Mouse (Mus musculus) heart, postnatal 14 days (tissue): Measurements from ENCODE around the gene Ffar2. TPM values are rescaled to one million over a fixed set of nuclear protein-coding genes. Genes with fewer than 3 reads are reported as not detected.

ENCODE experiments used
- DNase-seq, 2 experiments: peaks; one replicate each; pipeline ENCODE4 v3.0.0; 2021 to 2022
- intact Hi-C: fragments of 180-260 bp; cut with DNase I; formaldehyde crosslinking; loops from one replicate; pipeline ENCODE4 v1.15.1; 2025
- total RNA-seq, 2 experiments: library from RNA; stranded (reverse); gene quantifications; 2 replicates each; pipeline ENCODE4 v1.2.3; 2021

Ffar2 gene
- total RNA-seq, 2 experiments from 2014 or later: 0.34 to 0.74 TPM

- intact Hi-C loops: no loop called here
- no peak for DNase-seq
These were observed 45.7 kb downstream of the Ffar2 start for GRCm38 (mm10) chr7:30777911-30778310.

- intact Hi-C loops: no loop called here
- no peak for DNase-seq
These were observed 46.4 kb downstream of the Ffar2 start for GRCm38 (mm10) chr7:30777081-30777579.

DNA sequence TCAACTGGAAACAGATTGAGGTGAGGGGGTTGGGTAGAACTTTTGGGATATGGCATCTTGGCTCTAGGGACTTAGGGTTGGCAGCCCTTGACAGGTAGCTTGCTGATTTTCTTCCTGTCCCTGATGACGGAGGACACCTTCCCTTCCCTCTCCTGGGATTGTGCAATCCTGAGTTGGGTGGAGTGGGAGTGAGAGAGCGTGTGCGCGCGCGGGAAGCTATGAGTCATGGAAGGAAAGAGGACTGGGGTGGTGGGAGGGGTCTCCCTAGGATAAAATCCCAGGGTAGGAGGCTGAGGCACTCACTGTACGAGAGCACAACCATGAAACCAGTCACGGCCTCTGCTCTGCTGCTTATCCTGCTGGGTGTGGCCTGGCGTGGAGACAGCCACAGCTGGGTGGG is 47.5 kb downstream of the Ffar2 start:
- intact Hi-C loops: no loop called here
- no peak for DNase-seq

DNA sequence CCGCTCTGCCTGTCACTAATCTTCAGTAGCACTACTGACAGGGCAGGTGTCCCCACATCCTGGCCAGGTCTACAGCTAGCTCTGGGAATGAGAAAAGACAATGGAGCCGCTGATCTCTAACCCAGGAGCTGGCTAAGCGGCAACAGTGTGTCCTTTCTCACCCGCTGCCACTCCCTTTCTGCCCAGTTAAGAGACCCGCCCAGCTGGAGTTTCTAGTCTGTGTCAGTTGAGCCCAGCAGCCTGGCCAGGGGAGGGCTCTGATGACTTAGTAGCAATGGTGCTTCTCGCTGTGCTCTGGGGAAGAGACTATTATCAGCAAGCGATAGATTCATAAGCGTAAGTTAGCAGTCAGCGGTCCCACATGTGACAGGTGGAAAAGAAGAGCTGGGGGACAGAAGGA is 54.3 kb downstream of the Ffar2 start:
- intact Hi-C loops: no loop called here
- DNase-seq: no peak

Other genes with a start within 250 kb of the Ffar2 start
- gene Kmt2b, start 235.0 kb downstream of the Ffar2 start, total RNA-seq: 10 to 100 TPM; 22.6 to 26.9 TPM
- gene Zbtb32, start 224.9 kb downstream of the Ffar2 start, total RNA-seq: not detected
- under 1 TPM; 0.34 to 0.38 TPM for gene Upk1a, start 210.9 kb downstream of the Ffar2 start, total RNA-seq
- gene Cox6b1, start 197.6 kb downstream of the Ffar2 start, total RNA-seq: 1,000 to 10,000 TPM; 4,389 to 4,822 TPM
- gene Etv2, start 187.9 kb downstream of the Ffar2 start, total RNA-seq: not detected
- gene Rbm42, start 173.5 kb downstream of the Ffar2 start, total RNA-seq: 10 to 100 TPM; 49.1 to 53.1 TPM
- gene Haus5, start 158.8 kb downstream of the Ffar2 start, total RNA-seq: 1 to 10 TPM; 4.7 to 4.8 TPM
- under 1 TPM in 1 of 2 experiments, not detected in 1; 0.43 TPM for gene Pmis2, start 152.2 kb downstream of the Ffar2 start, total RNA-seq
- gene 2200002J24Rik, start 124.8 kb downstream of the Ffar2 start, total RNA-seq: not detected
- gene Atp4a, start 111.6 kb downstream of the Ffar2 start, total RNA-seq: under 1 TPM in 1 of 2 experiments, not detected in 1; 0.15 TPM
- gene Tmem147, start 94.2 kb downstream of the Ffar2 start, total RNA-seq: 100 to 1,000 TPM; 238 to 243 TPM
- gene Gapdhs, start 80.1 kb downstream of the Ffar2 start, total RNA-seq: not detected
- 1 to 10 TPM; 4.3 to 5.5 TPM for gene Sbsn, start 72.3 kb downstream of the Ffar2 start, total RNA-seq
- 1 to 10 TPM; 4.8 to 7.0 TPM for gene Dmkn, start 60.0 kb downstream of the Ffar2 start, total RNA-seq
- gene Krtdap, start 35.9 kb downstream of the Ffar2 start, total RNA-seq: not detected
- gene Ffar3, start 32.4 kb upstream of the Ffar2 start, total RNA-seq: not detected
- not detected for gene Ffar1, start 37.8 kb upstream of the Ffar2 start, total RNA-seq
- gene Cd22, start 56.6 kb upstream of the Ffar2 start, total RNA-seq: under 1 TPM; 0.39 to 0.43 TPM
- gene Mag, start 91.1 kb upstream of the Ffar2 start, total RNA-seq: under 1 TPM; 0.15 to 0.22 TPM
- 1 to 10 TPM; 1.9 to 5.4 TPM for gene Hamp2, start 100.9 kb upstream of the Ffar2 start, total RNA-seq
- gene Hamp, start 120.3 kb upstream of the Ffar2 start, total RNA-seq: 10 to 100 TPM in 1 of 2 experiments, 1 to 10 TPM in 1; 5.1 to 28.3 TPM
- 100 to 1,000 TPM in 1 of 2 experiments, 10 to 100 TPM in 1; 90.2 to 103 TPM for gene Usf2, start 133.0 kb upstream of the Ffar2 start, total RNA-seq
- 1 to 10 TPM; 4.2 to 5.0 TPM for gene Lsr, start 149.7 kb upstream of the Ffar2 start, total RNA-seq
- under 1 TPM in 1 of 2 experiments, not detected in 1; 0.60 TPM for gene Fam187b, start 150.0 kb upstream of the Ffar2 start, total RNA-seq
- gene Fxyd5, start 218.7 kb upstream of the Ffar2 start, total RNA-seq: 10 to 100 TPM; 28.8 to 29.2 TPM
- gene Fxyd7, start 227.7 kb upstream of the Ffar2 start, total RNA-seq: 1 to 10 TPM; 1.1 to 1.3 TPM
- 100 to 1,000 TPM; 712 to 747 TPM for gene Fxyd1, start 233.4 kb upstream of the Ffar2 start, total RNA-seq
- 1 to 10 TPM; 2.8 to 3.5 TPM for gene Lgi4, start 235.6 kb upstream of the Ffar2 start, total RNA-seq